Mouse (Mus musculus) heart, postnatal 25 days (tissue): ENCODE measurements around the gene Ccdc82. TPM values are rescaled to one million over a fixed set of nuclear protein-coding genes. Genes with fewer than 3 reads are reported as not detected.

Source experiments
- DNase-seq: peaks from one replicate; pipeline ENCODE4 v3.0.0; 2022; ENCODE audit warnings: low spot score
- intact Hi-C: fragments of 180-260 bp; cut with DNase I; formaldehyde crosslinking; loops from one replicate; pipeline ENCODE4 v1.15.1; 2025
- total RNA-seq, 2 experiments: library from RNA; stranded (reverse); gene quantifications; 2 replicates each; pipeline ENCODE4 v1.2.3; 2021

Gene Ccdc82
- total RNA-seq, 2 experiments from 2014 or later: 6.7 to 8.0 TPM

- intact Hi-C loops: loop anchor here (2.0 to 5.0 kb wide), 6 partner anchors 51 to 419 kb away; partner anchors contain the start of genes Ccdc82 and Jrkl
- DNase-seq: peak; percentile 62
Measured at GRCm38 (mm10) chr9:13297668-13298512, 51.1 kb downstream of the Ccdc82 start, which contains the start of gene Maml2. Gene Maml2 (plus strand): TSS chr9:13297957.

- no peak for DNase-seq
- intact Hi-C loops: loop anchor here (2.0 to 5.0 kb wide), 6 partner anchors 51 to 419 kb away; partner anchors contain the start of genes Ccdc82 and Jrkl
Measured at GRCm38 (mm10) chr9:13298513-13298878, 51.7 kb downstream of the Ccdc82 start.

- peak; percentile 17 for DNase-seq
- intact Hi-C loops: loop anchor here (2.0 to 5.0 kb wide), 6 partner anchors 52 to 418 kb away; partner anchors contain the start of genes Ccdc82 and Jrkl
Measured at GRCm38 (mm10) chr9:13299190-13299589, 52.4 kb downstream of the Ccdc82 start.

GRCm38 (mm10) chr9:13300041-13300441 lies 53.3 kb downstream of the Ccdc82 start:
- no peak for DNase-seq
- intact Hi-C loops: no loop called here

GRCm38 (mm10) chr9:13300891-13301782 lies 54.4 kb downstream of the Ccdc82 start:
- intact Hi-C loops: no loop called here
- no peak for DNase-seq

GRCm38 (mm10) chr9:13302183-13302825 lies 55.5 kb downstream of the Ccdc82 start:
- DNase-seq: no peak
- intact Hi-C loops: no loop called here

- intact Hi-C loops: no loop called here
- no peak for DNase-seq
Measured at GRCm38 (mm10) chr9:13303099-13303771, 56.5 kb downstream of the Ccdc82 start.

- peak; percentile 16 for DNase-seq
- intact Hi-C loops: no loop called here
Measured at GRCm38 (mm10) chr9:13303976-13304375, 57.2 kb downstream of the Ccdc82 start.

- no peak for DNase-seq
Measured at GRCm38 (mm10) chr9:13306471-13306870, 59.7 kb downstream of the Ccdc82 start.

GRCm38 (mm10) chr9:13307226-13307625 lies 60.5 kb downstream of the Ccdc82 start:
- no peak for DNase-seq
- intact Hi-C loops: no loop called here

More at GRCm38 (mm10) chr9:13306471-13306870, 59.7 kb downstream of the Ccdc82 start:
- intact Hi-C loops: no loop called here

GRCm38 (mm10) chr9:13308718-13309117 lies 62.0 kb downstream of the Ccdc82 start:
- intact Hi-C loops: no loop called here
- no peak for DNase-seq

GRCm38 (mm10) chr9:13309807-13310206 lies 63.1 kb downstream of the Ccdc82 start:
- no peak for DNase-seq
- intact Hi-C loops: no loop called here

- no peak for DNase-seq
- intact Hi-C loops: no loop called here
Measured at GRCm38 (mm10) chr9:13310236-13310635, 63.5 kb downstream of the Ccdc82 start.

- no peak for DNase-seq
- intact Hi-C loops: no loop called here
Measured at GRCm38 (mm10) chr9:13311094-13311493, 64.3 kb downstream of the Ccdc82 start.

GRCm38 (mm10) chr9:13313923-13314322 lies 67.2 kb downstream of the Ccdc82 start:
- DNase-seq: no peak
- intact Hi-C loops: no loop called here

- no peak for DNase-seq
- intact Hi-C loops: no loop called here
Measured at GRCm38 (mm10) chr9:13314577-13315004, 67.8 kb downstream of the Ccdc82 start.

GRCm38 (mm10) chr9:13315393-13315792 lies 68.6 kb downstream of the Ccdc82 start:
- no peak for DNase-seq
- intact Hi-C loops: no loop called here

- intact Hi-C loops: no loop called here
- DNase-seq: no peak
Measured at GRCm38 (mm10) chr9:13319566-13319965, 72.8 kb downstream of the Ccdc82 start.

GRCm38 (mm10) chr9:13320800-13321364 lies 74.1 kb downstream of the Ccdc82 start:
- DNase-seq: no peak
- intact Hi-C loops: no loop called here
